Mouse (Mus musculus) layer of hippocampus, adult 8-10 months (tissue): ENCODE measurements around the gene Setdb2. TPM values are rescaled to one million over a fixed set of nuclear protein-coding genes. Genes with fewer than 3 reads are reported as not detected.
A peak's percentile ranks its signal among the peaks of the same experiment; 100 is the strongest.

Experiments
- DNase-seq, 2 experiments: peaks; one replicate each; pipeline ENCODE4 v3.0.0; 2022; ENCODE audit warnings: low spot score in 2 of 2
- total RNA-seq, 4 experiments: library from RNA; stranded (reverse); gene quantifications; 2 replicates each; pipeline ENCODE4 v1.2.4; 2022

The Setdb2 gene
- total RNA-seq, 4 experiments from 2014 or later, result 4.3 to 7.1 (median 5.6) TPM

- no peak for DNase-seq
These were observed 70.2 kb downstream of the Setdb2 start for GRCm38 (mm10) chr14:59370348-59371068.

DNA sequence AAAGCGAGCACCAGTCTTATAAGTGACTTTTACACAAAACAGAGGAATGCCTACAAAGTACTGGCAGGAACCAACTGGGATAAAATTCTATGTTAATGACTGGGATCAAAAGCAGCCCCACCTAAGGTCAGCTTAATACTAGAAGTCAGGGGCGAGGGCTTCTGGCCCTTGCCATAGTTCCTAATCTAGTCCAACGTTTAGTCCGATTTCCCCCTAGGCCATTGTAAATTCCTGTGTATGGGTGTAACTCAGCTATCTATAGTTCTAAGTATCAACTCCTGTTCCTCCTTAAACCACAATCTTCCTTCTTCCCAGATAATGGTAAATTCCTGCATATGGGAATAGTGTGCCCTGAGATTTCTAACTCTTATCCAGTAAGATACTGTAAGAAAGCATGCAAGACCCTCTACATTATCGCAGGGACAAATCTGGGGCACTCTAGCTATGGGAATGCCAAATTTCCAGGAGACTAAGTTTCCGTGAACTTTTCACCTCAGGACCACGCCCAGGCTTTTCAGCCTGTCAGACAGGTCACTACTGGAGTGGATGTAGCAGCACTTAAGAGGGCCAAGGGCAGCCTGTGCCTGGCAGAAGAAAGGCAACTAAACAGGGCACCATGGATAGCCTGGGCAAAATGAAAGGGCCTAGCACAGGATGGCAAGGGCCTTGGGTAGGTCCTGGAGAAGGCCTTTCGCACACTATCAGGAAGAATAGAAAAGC, 74.1 kb downstream of the Setdb2 start:
- DNase-seq, result no peak

GRCm38 (mm10) chr14:59365244-59365644, 75.4 kb downstream of the Setdb2 start, which contains the start of gene Phf11d:
Gene Phf11d (minus strand): TSS chr14:59365470.
- DNase-seq, result peak in 1 of 2 experiments; percentile 4

Other genes starting within 250 kb of the Setdb2 start
- gene Rcbtb1, start 239.7 kb downstream of the Setdb2 start, total RNA-seq, result 10 to 100 TPM; 39.5 to 45.9 (median 41.7) TPM
- not detected for gene Gm6904, start 180.7 kb downstream of the Setdb2 start, total RNA-seq
- under 1 TPM in 2 of 4 experiments, not detected in 2; 0.75 to 0.99 TPM for gene Phf11a, start 143.4 kb downstream of the Setdb2 start, total RNA-seq
- gene Phf11b, start 99.5 kb downstream of the Setdb2 start, total RNA-seq, result 1 to 10 TPM in 2 of 4 experiments, under 1 TPM in 1, not detected in 1; 0.41 to 4.3 (median 2.3) TPM
- gene Phf11d, start 75.4 kb downstream of the Setdb2 start, total RNA-seq, result 1 to 10 TPM in 2 of 4 experiments, under 1 TPM in 2; 0.87 to 4.0 (median 1.3) TPM
- gene Phf11c, start 45.5 kb downstream of the Setdb2 start, total RNA-seq, result under 1 TPM; 0.45 to 0.95 (median 0.70) TPM
- 10 to 100 TPM; 23.0 to 26.7 (median 26.1) TPM for gene Cab39l, start 88 bp upstream of the Setdb2 start, total RNA-seq
- gene Cdadc1, start 157.1 kb upstream of the Setdb2 start, total RNA-seq, result 10 to 100 TPM; 52.6 to 61.9 (median 60.6) TPM
- gene Shisa2, start 184.4 kb upstream of the Setdb2 start, total RNA-seq, result 1 to 10 TPM; 3.2 to 4.3 (median 3.4) TPM